Mouse (Mus musculus): ENCODE data around the gene Ggt7.
"Not testable (repeated sequence)": the region's sequence is repeated elsewhere in the genome, so short reads cannot be mapped to it uniquely, and the experiment has no call there.

The Ggt7 gene

DNA sequence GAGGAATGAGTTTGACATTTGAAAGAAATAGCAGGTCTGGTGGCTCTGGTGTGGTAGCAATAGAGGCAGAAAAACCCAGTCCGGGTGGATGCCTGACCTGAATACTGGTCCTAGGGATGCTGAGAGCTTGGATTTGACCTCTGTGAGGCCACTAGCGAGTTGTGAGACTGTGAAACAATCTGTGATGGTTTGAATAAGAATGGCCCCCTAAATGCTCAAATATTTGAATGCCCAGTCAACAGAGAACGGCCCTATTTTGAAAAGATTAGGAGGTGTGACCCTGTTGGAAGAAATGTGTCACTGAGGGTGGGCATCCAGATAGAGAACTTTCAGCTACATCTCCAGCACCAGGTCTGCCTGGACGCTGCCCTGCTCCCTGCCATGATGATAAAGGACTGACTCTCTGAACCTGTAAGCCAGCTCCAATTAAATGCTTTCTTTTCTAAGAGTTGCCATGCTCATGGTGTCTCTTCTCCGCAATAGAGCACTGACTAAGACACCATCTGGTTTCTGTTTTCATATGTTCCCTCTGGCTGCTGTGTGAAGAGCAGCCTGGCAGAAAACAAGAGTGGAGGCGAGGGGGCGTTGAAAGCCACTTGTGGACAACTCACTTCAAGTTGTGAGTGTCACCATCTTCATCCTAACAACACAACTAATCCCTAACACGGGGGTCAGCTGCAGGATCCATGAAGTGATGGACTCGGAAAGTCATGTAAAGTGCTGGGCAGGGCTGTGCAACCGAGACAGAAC is 10.1 kb downstream of the Ggt7 start:
- DNase-seq (ENCODE audit: low read depth), result no peak

DNA sequence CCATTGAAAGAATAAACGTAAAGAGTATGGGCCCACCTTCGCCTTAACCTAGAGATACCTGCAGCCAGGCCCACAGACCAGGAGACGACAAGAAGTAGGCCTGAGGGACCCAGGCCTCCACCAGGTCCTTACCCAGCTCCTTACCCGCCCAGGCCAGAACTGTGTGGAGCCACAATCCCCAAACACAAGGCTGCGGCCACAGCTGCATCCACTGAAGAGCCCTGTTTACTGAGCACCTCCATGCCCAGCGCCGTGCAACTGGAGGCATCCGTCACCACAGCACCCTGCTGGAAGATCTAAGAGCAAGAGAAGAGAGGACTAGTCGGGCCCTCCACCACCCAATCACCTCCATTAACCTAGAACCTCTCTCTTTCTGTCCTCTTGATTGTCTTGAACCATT is 12.2 kb downstream of the Ggt7 start:
- DNase-seq (ENCODE audit: low read depth), result no peak

DNA sequence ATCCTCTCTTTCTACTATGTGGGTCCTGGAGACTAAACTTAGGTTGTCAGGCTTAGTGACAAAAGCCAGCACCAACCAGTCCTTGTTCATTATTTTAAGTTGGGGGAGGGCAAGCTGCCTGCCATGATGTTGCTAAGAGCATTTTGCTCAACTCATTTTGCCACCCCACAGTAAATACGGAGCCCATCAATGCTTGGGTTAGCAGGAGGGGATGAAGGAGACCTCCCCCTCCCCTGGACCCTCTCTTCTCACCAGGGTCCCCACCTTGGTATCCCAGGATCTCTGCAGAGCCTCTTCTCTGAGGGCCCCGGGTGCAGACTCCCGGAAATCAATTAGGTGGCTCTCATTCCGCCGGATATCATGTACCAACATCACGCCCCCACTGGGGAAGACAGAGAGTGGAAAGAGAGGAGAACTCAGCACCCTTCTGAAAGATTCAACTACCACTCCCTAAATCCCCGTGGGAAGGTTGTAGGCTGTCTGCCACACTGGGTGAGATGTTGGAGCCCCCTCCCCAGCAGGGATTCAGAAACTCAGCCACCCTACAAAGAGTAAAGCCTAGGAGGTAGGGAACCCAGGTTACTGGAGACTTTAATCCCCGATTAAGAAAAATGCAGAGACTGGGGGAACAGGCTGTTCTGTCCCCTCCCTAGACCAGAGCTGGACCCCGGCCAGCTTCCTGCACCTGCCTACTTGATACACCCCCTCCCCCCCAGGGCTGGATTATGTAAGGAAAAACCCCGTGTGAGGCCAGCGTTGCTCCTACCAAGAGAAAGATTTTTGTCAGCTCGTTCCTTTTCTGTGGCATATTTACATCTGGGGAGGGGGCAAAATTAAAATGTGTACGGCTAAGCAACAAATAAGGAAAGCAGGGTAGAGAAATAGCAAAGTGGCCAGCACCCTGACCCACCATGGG is 13.3 kb downstream of the Ggt7 start:
- DNase-seq (ENCODE audit: low read depth), result no peak

- no peak for DNase-seq (ENCODE audit: low read depth)
Observed at GRCm38 (mm10) chr2:155502596-155502995, 15.4 kb downstream of the Ggt7 start.

- DNase-seq (ENCODE audit: low read depth), result no peak
Observed at GRCm38 (mm10) chr2:155490998-155491397, 27.0 kb downstream of the Ggt7 start.

DNA sequence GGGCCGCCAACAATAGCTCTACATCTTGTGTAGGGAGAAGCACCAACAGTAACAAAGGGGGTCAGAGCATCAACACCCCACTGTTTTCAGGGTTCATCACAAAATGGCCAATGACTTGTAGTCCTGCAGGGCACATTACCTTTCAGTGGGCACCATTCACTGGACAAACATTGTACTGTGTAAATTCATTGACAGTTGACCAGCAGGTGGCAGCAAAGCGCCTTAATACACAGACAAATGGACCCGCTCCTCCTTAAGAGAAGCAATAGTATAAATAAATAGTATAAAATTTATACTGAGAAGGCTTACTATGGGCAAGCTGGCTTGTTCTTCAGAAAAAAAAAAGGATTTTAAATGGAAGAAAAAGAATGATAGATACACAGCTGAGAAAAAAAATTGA is 36.0 kb downstream of the Ggt7 start:
- DNase-seq (ENCODE audit: low read depth), result peak; percentile 77

GRCm38 (mm10) chr2:155473570-155474088 is 44.4 kb downstream of the Ggt7 start, which contains the start of gene Ncoa6:
Ncoa6 (minus strand) TSS chr2:155473894.
- DNase-seq (ENCODE audit: low read depth), result peak; percentile 37

- DNase-seq (ENCODE audit: low read depth), result peak; percentile 29
Observed at GRCm38 (mm10) chr2:155472671-155473569, 45.1 kb downstream of the Ggt7 start.

GRCm38 (mm10) chr2:155466861-155467260 is 51.2 kb downstream of the Ggt7 start:
- DNase-seq (ENCODE audit: low read depth), result no peak

DNA sequence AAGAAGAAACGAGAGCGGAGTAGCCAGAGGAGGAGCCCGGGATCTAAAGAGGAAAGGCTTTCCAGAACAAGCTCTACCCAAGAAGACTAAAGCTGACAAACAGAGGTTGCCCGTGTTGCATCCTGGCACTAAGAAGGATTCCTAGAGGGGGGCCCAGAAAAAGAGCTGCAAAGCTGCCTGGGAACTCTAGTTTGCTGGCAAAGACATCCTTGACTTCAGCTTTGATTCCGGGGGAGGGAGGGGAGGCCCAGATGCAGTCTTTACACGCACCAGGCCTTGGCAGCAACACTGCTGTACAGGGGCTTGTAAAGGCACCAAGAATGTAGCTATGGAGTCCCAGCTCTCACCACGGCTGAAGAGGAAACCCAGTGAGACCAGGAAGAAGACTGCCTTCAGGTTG is 64.4 kb downstream of the Ggt7 start:
- no peak for DNase-seq (ENCODE audit: low read depth)

DNA sequence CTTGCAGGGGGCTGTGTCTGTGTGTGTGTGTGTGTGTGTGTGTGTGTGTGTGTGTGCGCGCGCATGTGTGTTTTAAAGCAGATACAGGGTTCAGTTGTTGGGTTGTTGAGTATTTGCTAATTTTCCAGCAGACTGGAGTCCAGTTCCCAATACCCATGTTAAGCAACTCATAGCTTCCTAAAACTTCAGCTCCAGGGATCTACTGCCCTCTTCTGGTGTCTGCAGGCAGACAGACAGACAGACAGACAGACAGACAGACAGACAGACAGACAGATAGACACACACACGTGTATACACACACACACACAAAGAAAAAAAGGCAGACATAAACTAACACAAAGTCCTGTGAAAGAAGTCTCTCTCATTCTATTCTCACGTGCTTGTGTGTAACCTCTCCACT is 66.8 kb downstream of the Ggt7 start:
- no peak for DNase-seq (ENCODE audit: low read depth)

- not testable (repeated sequence) for DNase-seq (ENCODE audit: low read depth)
Observed at GRCm38 (mm10) chr2:155447906-155448305, 70.1 kb downstream of the Ggt7 start.

GRCm38 (mm10) chr2:155443446-155443845 is 74.6 kb downstream of the Ggt7 start:
- DNase-seq (ENCODE audit: low read depth), result no peak

DNA sequence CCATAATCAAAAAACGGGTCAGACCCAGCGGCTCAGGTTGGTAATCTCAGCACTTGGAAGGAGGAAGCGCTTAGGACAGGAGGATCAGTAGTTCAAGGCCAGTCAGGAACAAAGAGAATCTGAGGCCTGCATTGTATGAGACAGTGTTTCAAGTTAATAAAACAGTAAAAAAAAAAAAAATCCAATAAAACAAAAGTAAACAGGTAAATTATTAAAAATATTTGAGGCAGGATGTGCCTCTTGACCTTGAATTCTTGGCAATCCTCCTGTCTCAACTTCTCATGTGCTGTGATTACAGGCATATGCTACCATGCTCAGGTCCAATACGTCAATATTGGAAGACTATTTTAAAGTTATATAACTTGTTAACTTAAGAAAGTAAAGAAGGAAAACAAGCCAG is 75.1 kb downstream of the Ggt7 start:
- DNase-seq (ENCODE audit: low read depth), result no peak

Data from c-Kit-positive CD71-negative TER-119-negative erythroid progenitor cells, embryonic 14.5 days (primary cell).